Mouse (Mus musculus): ENCODE results near the gene Msantd2. TPM values are rescaled to one million over a fixed set of nuclear protein-coding genes. Genes with fewer than 3 reads are reported as not detected.

The Msantd2 gene
- polyA plus RNA-seq, 1 experiment from 2014 or later: 24.4 TPM

- H3K36me3 ChIP-seq (ENCODE audit: control insufficient read depth, insufficient read depth, low read length): 0 out of 2 replicates have a peak, but pooled peaks cover 2% of the 10 kb centered on the region
- no peaks in the 10 kb centered on the region for H3K9me3 ChIP-seq (ENCODE audit: control insufficient read depth, low read length)
- no peak overlapping the region for H3K4me3 ChIP-seq (ENCODE audit: low read length)
- WGBS: 76% methylated on average over 3 of the region's 3 CpGs
- no peak for ATAC-seq
- H3K27ac ChIP-seq (ENCODE audit: low read depth, low read length): no peak overlapping the region
- H3K9ac ChIP-seq (ENCODE audit: low read depth, low read length): no peak overlapping the region
- no peak overlapping the region for H3K4me2 ChIP-seq (ENCODE audit: low read length)
- no peaks in the 10 kb centered on the region for H3K27me3 ChIP-seq (replicated peaks; ENCODE audit: control insufficient read depth, insufficient read depth, low read length)
- H3K4me1 ChIP-seq (ENCODE audit: control insufficient read depth, insufficient read depth, low read depth, low read length): peaks cover 5% of the 10 kb centered on the region
Measured at GRCm38 (mm10) chr9:37495761-37496160, 6.6 kb downstream of the Msantd2 start.

GRCm38 (mm10) chr9:37496325-37496724 is 7.2 kb downstream of the Msantd2 start:
- no peaks in the 10 kb centered on the region for H3K9me3 ChIP-seq (ENCODE audit: control insufficient read depth, low read length)

DNA sequence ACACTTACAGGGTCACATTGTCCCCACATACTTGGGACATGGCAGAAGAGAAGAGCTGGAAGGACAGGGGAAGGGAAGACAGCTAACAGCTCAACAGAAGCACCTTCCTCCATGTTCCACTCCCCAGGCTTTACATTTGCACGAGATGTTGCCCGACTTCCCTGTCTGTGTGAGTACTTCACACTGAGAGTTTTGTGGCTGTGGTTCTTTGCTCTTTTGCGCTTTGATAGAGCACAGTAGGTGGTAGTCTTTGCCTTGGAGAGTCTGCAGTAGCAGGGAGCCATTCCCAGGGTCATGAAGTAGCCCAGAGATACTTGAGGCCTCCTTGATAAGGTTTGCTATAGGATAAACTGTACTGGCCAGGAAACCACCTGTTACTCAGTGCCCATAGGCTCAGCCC is 11.1 kb downstream of the Msantd2 start:
- no peak for ATAC-seq
- Histone ChIP-seq H3K4me2 (ENCODE audit: low read length) (no peak overlapping the region), H3K4me1 (ENCODE audit: control insufficient read depth, insufficient read depth, low read depth, low read length) (no peaks in the 10 kb centered on the region), H3K9me3 (ENCODE audit: control insufficient read depth, low read length) (no peaks in the 10 kb centered on the region), H3K4me3 (ENCODE audit: low read length) (no peak overlapping the region), H3K27me3 (replicated peaks; ENCODE audit: control insufficient read depth, insufficient read depth, low read length) (no peaks in the 10 kb centered on the region), H3K27ac (ENCODE audit: low read depth, low read length) (no peak overlapping the region), H3K9ac (ENCODE audit: low read depth, low read length) (no peak overlapping the region), H3K36me3 (ENCODE audit: control insufficient read depth, insufficient read depth, low read length) (0 out of 2 replicates have a peak, but pooled peaks cover 2% of the 10 kb centered on the region)
- WGBS: 72% methylated on average over 3 of the region's 3 CpGs

More at GRCm38 (mm10) chr9:37496325-37496724, 7.2 kb downstream of the Msantd2 start:
- Histone ChIP-seq H3K27me3 (replicated peaks; ENCODE audit: control insufficient read depth, insufficient read depth, low read length) (no peaks in the 10 kb centered on the region), H3K4me2 (ENCODE audit: low read length) (no peak overlapping the region), H3K4me3 (ENCODE audit: low read length) (no peak overlapping the region), H3K9ac (ENCODE audit: low read depth, low read length) (no peak overlapping the region), H3K36me3 (ENCODE audit: control insufficient read depth, insufficient read depth, low read length) (0 out of 2 replicates have a peak, but pooled peaks cover 2% of the 10 kb centered on the region), H3K27ac (ENCODE audit: low read depth, low read length) (no peak overlapping the region), H3K4me1 (ENCODE audit: control insufficient read depth, insufficient read depth, low read depth, low read length) (peaks cover 2% of the 10 kb centered on the region; the same call in 1 of the 2 replicates)
- ATAC-seq: no peak

- ATAC-seq: no peak
Measured at GRCm38 (mm10) chr9:37501170-37501569, 12.1 kb downstream of the Msantd2 start.

GRCm38 (mm10) chr9:37504348-37504747 is 15.2 kb downstream of the Msantd2 start:
- H3K9ac ChIP-seq (ENCODE audit: low read depth, low read length): no peak overlapping the region
- no peak overlapping the region for H3K4me2 ChIP-seq (ENCODE audit: low read length)
- no peaks in the 10 kb centered on the region for H3K36me3 ChIP-seq (ENCODE audit: control insufficient read depth, insufficient read depth, low read length)
- H3K4me1 ChIP-seq (ENCODE audit: control insufficient read depth, insufficient read depth, low read depth, low read length): no peaks in the 10 kb centered on the region
- no peak overlapping the region for H3K4me3 ChIP-seq (ENCODE audit: low read length)
- H3K27ac ChIP-seq (ENCODE audit: low read depth, low read length): no peak overlapping the region
- no peaks in the 10 kb centered on the region for H3K27me3 ChIP-seq (replicated peaks; ENCODE audit: control insufficient read depth, insufficient read depth, low read length)
- no peak for ATAC-seq
- no peaks in the 10 kb centered on the region for H3K9me3 ChIP-seq (ENCODE audit: control insufficient read depth, low read length)

More at GRCm38 (mm10) chr9:37501170-37501569, 12.1 kb downstream of the Msantd2 start:
- Histone ChIP-seq H3K9me3 (ENCODE audit: control insufficient read depth, low read length) (no peaks in the 10 kb centered on the region), H3K9ac (ENCODE audit: low read depth, low read length) (no peak overlapping the region), H3K4me2 (ENCODE audit: low read length) (no peak overlapping the region), H3K27me3 (replicated peaks; ENCODE audit: control insufficient read depth, insufficient read depth, low read length) (no peaks in the 10 kb centered on the region), H3K4me3 (ENCODE audit: low read length) (no peak overlapping the region), H3K36me3 (ENCODE audit: control insufficient read depth, insufficient read depth, low read length) (no peaks in the 10 kb centered on the region), H3K27ac (ENCODE audit: low read depth, low read length) (no peak overlapping the region), H3K4me1 (ENCODE audit: control insufficient read depth, insufficient read depth, low read depth, low read length) (no peaks in the 10 kb centered on the region)
- WGBS: 93% methylated on average over 1 of the region's 1 CpGs

DNA sequence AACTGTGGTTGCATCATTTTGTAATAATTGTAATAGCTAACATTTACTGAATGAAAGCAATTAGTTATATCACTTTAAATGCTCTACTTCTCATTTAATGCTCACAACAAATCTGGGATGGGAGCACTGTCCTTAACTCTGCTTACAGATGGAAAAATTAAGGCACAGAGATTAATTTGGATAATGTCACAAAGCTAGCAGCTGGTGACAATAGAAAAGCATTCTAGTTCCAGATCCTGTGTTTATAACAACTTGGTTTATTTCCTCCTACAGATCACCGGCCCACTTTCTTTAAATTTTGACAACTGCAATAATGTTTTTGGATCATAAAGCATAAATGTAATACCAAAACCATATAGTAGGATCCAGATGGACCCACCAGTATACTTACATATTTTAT is 16.9 kb downstream of the Msantd2 start:
- Histone ChIP-seq H3K27me3 (replicated peaks; ENCODE audit: control insufficient read depth, insufficient read depth, low read length) (no peaks in the 10 kb centered on the region), H3K9me3 (ENCODE audit: control insufficient read depth, low read length) (no peaks in the 10 kb centered on the region), H3K9ac (ENCODE audit: low read depth, low read length) (no peak overlapping the region), H3K27ac (ENCODE audit: low read depth, low read length) (no peak overlapping the region), H3K4me1 (ENCODE audit: control insufficient read depth, insufficient read depth, low read depth, low read length) (no peaks in the 10 kb centered on the region), H3K36me3 (ENCODE audit: control insufficient read depth, insufficient read depth, low read length) (no peaks in the 10 kb centered on the region), H3K4me3 (ENCODE audit: low read length) (no peak overlapping the region), H3K4me2 (ENCODE audit: low read length) (no peak overlapping the region)
- 84% methylated on average over 1 of the region's 1 CpGs for WGBS
- no peak for ATAC-seq

DNA sequence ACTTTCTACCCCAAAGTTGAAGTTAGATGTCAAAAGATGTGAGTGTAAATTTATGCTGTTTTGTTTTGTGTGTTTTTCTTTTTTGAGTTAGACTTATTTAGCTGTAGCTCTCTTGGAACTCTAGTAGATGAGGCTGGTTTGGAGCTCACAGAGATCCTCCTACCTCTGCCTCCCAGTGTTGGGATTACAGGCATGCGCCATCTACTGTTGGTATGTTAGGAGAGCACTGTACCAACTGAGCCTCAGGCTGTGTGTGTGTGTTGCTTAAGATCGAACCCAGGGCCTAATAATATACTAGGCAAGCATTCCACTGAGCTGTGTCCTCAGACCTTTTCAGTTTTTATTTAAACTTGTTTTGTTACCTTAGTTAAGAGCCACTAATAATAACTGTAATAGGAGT is 23.0 kb downstream of the Msantd2 start:
- no peaks in the 10 kb centered on the region for H3K36me3 ChIP-seq (ENCODE audit: control insufficient read depth, insufficient read depth, low read length)
- WGBS: 98% methylated on average over 2 of the region's 2 CpGs

GRCm38 (mm10) chr9:37514456-37514855 is 25.3 kb downstream of the Msantd2 start:
- no peak overlapping the region for H3K4me3 ChIP-seq (ENCODE audit: low read length)
- H3K4me1 ChIP-seq (ENCODE audit: control insufficient read depth, insufficient read depth, low read depth, low read length): no peaks in the 10 kb centered on the region
- ATAC-seq: no peak
- no peak overlapping the region for H3K9ac ChIP-seq (ENCODE audit: low read depth, low read length)
- no peaks in the 10 kb centered on the region for H3K27me3 ChIP-seq (replicated peaks; ENCODE audit: control insufficient read depth, insufficient read depth, low read length)
- H3K4me2 ChIP-seq (ENCODE audit: low read length): no peak overlapping the region
- WGBS: 74% methylated on average over 3 of the region's 3 CpGs
- H3K36me3 ChIP-seq (ENCODE audit: control insufficient read depth, insufficient read depth, low read length): no peaks in the 10 kb centered on the region
- H3K9me3 ChIP-seq (ENCODE audit: control insufficient read depth, low read length): no peaks in the 10 kb centered on the region
- no peak overlapping the region for H3K27ac ChIP-seq (ENCODE audit: low read depth, low read length)

More for the DNA sequence above, 23.0 kb downstream of the Msantd2 start:
- H3K4me1 ChIP-seq (ENCODE audit: control insufficient read depth, insufficient read depth, low read depth, low read length): no peaks in the 10 kb centered on the region
- H3K27me3 ChIP-seq (replicated peaks; ENCODE audit: control insufficient read depth, insufficient read depth, low read length): no peaks in the 10 kb centered on the region
- no peak for ATAC-seq
- no peak overlapping the region for H3K27ac ChIP-seq (ENCODE audit: low read depth, low read length)
- H3K9me3 ChIP-seq (ENCODE audit: control insufficient read depth, low read length): no peaks in the 10 kb centered on the region
- no peak overlapping the region for H3K4me3 ChIP-seq (ENCODE audit: low read length)
- H3K9ac ChIP-seq (ENCODE audit: low read depth, low read length): no peak overlapping the region
- no peak overlapping the region for H3K4me2 ChIP-seq (ENCODE audit: low read length)

DNA sequence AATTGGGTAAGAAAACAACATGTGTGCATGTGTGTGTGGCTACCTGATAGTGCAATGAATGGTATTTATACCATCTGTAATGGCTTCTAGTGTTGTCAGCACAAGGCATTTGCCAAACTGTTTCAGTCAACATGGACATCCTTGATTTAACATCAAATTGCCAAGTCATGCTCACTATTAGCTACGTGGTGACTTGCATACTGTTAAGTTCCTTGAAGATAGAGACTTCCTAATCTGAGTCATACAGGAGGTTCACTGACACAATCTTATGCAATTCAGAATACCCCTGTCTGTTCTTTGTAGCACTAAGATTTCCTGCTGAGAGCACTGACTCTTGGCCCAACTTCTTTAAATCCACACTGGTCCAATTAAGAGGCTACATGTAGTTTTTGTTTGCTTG is 28.3 kb downstream of the Msantd2 start:
- Histone ChIP-seq H3K27me3 (replicated peaks; ENCODE audit: control insufficient read depth, insufficient read depth, low read length) (no peaks in the 10 kb centered on the region), H3K4me1 (ENCODE audit: control insufficient read depth, insufficient read depth, low read depth, low read length) (no peaks in the 10 kb centered on the region), H3K9me3 (ENCODE audit: control insufficient read depth, low read length) (no peaks in the 10 kb centered on the region), H3K4me3 (ENCODE audit: low read length) (no peak overlapping the region), H3K27ac (ENCODE audit: low read depth, low read length) (no peak overlapping the region), H3K4me2 (ENCODE audit: low read length) (no peak overlapping the region), H3K36me3 (ENCODE audit: control insufficient read depth, insufficient read depth, low read length) (peaks cover 4% of the 10 kb centered on the region; the same call in 1 of the 2 replicates), H3K9ac (ENCODE audit: low read depth, low read length) (no peak overlapping the region)
- WGBS: 82% methylated on average over 1 of the region's 1 CpGs
- no peak for ATAC-seq

- Histone ChIP-seq H3K27ac (ENCODE audit: low read depth, low read length) (no peak overlapping the region), H3K27me3 (replicated peaks; ENCODE audit: control insufficient read depth, insufficient read depth, low read length) (no peaks in the 10 kb centered on the region), H3K36me3 (ENCODE audit: control insufficient read depth, insufficient read depth, low read length) (peaks cover 10% of the 10 kb centered on the region; the same call in 1 of the 2 replicates), H3K9ac (ENCODE audit: low read depth, low read length) (no peak overlapping the region), H3K4me1 (ENCODE audit: control insufficient read depth, insufficient read depth, low read depth, low read length) (no peaks in the 10 kb centered on the region), H3K9me3 (ENCODE audit: control insufficient read depth, low read length) (no peaks in the 10 kb centered on the region), H3K4me2 (ENCODE audit: low read length) (no peak overlapping the region), H3K4me3 (ENCODE audit: low read length) (no peak overlapping the region)
- ATAC-seq: no peak
- WGBS: 87% methylated on average over 8 of the region's 8 CpGs
Measured at GRCm38 (mm10) chr9:37518991-37519390, 29.9 kb downstream of the Msantd2 start.
